Mouse (Mus musculus) large intestine, adult 2 months (tissue): ENCODE measurements around the gene Mfsd12. TPM values are rescaled to one million over a fixed set of nuclear protein-coding genes. Genes with fewer than 3 reads are reported as not detected.

ENCODE experiments used
- DNase-seq: peaks from one replicate; pipeline ENCODE4 v3.0.0-alpha.2; 2012; ENCODE audit warnings: low read depth, low spot score
- WGBS: fragments of 180-500 bp; shearing (Covaris S2); methylation state at CpG from one replicate; pipeline ENCODE4 v1.1.7; 2018; 5-methylcytosine and 5-hydroxymethylcytosine counted together
- polyA plus RNA-seq: library from polyadenylated mRNA; depleted of rRNA; stranded (reverse); fragments of >200 nt; gene quantifications from 2 replicates; pipeline ENCODE4 v1.2.3, GENCODE M21; 2012

The Mfsd12 gene
- polyA plus RNA-seq, 1 experiment, result 12.1 TPM

DNA sequence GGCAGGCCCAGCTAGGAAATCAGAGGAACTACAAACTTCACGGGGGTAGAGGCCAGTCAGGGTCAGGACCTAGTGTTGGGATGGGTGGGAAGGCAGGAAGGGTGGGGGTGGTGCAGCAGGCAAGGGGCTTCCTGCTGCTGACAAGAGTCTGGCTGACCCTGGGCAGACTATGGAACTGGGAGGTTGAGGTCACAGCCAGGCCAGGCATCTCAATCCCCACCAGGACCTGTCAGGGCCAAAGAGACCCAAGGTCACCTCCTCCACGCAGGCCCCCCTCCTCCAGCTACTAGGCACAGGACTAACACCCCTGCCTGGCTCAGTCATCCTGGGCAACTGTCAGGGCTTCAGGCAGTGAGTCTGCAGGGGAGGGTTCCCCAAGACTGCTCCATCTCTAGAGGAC is 29.3 kb upstream of the Mfsd12 start:
- DNase-seq, result no peak
- WGBS, result 34% methylated on average over 2 of the region's 2 CpGs

DNA sequence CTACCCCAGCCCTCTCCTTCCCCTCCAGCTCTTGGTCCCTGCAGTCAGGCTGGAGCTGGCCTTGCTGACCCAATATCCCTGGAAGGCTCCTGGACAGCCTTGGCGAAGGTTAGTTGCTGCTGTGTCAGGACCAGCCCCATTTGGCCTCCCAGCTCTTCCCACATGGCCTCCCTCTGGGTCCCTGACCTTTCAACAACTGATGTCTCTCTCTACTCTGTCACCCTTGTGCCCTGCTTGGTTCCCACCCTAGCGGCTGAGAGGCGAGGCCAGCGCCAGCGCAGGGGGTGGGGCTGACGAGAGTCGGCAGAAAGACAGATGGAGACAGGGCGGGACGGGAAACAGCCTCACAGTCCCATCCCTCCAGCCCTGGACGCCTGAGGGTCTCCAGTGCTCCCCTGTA is 28.9 kb upstream of the Mfsd12 start, which contains the start of gene Tbxa2r:
TSS of gene Tbxa2r (plus strand) at position 346 of the 400 bp plus-strand sequence.
- WGBS, result 14% methylated on average over 10 of the region's 10 CpGs
- DNase-seq, result no peak

DNA sequence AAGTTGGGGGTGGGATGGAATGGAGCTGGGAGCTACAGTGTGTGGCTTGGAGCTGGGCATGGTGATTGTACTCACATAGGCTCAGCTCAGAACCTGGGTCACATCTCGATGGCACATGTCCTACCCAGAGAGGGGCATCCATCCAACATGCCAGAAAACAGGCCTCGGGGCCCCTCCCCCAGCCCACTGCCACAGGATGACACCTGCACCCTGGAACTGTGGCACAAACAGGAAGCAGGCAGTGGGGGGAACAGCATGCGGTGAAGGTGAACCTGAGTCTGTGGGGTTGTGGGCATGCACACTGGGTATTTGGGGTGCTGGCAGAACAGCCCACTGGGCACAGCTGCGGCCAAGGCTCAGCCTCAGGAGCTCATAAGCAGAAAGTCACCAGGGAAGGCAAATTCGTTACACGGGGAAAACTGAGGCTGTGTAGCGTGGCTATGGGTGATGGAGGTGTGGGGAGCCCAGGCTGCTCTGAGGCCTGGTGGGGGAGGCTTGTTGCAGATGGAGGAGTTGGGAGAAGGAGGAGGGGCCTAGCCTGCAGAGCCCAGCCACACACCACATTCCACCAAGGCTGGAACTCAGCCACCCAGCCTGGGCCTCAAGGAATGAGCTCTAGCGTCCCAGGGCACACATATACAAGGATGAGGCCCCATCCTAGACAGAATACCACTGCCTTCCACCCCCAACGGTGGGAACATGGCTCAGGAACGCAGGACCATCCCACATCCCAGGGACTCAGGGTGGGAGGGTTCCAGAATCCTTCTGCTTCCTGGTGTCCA is 27.9 kb upstream of the Mfsd12 start:
- no peak for DNase-seq
- WGBS, result 64% methylated on average over 10 of the region's 10 CpGs

DNA sequence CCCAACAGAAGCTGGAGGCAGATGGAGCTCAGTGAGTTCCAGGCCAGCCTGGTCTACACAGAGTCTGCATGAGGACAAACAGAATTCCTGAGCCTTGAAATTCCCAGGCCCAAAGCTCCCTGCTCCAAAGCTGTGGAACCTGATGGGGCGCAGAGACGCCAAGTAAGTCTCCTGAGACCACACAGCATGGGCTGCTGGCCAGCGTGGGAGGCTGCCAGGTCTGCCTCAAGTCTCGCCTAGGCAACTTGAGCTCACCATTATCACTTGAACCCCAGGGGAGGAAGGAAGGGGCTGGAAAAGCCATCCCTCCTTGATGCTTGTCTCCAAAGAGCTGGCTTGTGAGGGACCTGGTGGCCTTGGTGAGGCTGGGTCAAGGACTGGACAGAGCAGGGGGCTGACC is 27.3 kb upstream of the Mfsd12 start:
- DNase-seq, result no peak
- 56% methylated on average over 4 of the region's 4 CpGs for WGBS

DNA sequence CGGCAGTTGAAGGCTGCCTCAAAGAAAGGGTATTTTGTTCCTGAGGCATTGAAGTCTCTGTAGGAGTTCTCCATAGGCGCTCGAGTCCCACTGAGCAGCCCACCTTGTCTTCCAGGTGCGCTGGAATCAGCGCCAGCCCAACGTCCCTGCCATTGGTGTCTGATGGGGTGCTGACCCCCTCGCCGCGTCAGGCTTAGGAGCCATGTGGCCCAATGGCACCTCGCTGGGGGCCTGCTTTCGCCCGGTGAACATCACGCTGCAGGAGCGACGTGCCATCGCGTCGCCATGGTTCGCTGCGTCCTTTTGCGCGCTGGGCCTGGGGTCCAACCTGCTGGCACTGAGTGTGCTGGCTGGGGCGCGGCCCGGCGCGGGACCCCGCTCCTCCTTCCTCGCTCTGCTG is 25.0 kb upstream of the Mfsd12 start:
- WGBS, result 33% methylated on average over 29 of the region's 29 CpGs
- no peak for DNase-seq

DNA sequence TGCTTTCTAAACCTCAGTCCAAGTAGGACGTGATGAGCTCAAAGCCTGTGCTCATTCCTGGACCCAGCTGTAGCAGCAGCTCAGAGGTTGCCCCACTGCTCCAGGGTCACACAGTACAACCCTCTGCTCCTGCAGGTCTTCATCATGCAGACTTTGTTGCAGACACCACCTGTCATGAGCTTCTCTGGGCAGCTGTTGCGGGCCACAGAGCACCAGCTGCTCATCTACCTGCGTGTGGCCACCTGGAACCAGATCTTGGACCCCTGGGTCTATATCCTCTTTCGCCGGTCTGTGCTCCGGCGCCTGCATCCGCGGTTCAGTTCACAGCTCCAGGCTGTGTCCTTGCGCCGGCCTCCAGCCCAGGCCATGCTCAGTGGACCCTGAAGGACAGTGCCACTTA is 23.0 kb upstream of the Mfsd12 start:
- DNase-seq, result no peak
- 71% methylated on average over 11 of the region's 11 CpGs for WGBS

DNA sequence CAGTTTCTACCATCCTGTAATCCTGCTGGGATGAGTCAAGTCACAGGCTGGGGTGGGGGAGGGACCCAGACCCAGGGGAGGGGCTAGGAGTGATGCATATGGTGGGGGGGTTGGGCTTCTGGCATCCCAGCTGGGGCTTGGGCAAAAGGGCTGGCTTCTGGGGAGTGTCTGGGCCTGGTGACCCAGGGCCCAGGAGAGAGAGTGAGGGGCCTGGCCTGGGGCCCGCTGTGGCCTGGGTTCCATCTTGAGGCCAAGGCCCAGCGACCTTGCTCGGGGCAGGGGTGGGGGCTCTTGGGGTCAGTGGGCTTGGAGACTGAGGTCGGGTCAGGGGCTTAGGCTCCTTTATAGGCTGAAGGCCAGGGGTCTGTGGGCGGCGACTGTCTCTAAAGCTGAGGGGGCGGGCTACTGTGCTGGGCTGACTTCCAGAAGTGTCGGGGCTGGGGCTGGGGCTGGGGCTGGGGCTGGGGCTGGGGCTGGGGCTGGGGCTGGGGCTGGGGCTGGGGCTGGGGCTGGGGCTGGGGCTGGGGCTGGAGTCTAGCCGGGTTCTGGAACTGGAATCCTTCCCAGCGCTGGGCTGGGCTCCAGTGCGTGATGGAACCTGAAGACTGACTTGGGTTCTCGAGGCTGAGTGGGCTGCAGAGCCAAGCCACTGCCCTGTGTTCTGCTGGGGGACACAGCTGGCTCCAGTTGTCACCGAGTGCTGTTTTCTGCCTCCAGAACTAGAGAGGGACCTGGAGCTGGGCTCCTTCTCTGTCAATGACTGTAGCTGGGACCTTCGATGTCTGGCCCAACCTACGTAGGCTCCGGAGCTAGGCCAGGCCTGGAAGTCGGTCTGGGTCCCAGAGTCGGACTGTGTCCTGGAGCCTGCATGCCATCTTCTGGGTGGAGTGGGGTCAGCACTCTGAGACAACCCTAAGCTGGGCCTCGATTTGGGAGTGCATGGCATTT is 21.6 kb upstream of the Mfsd12 start:
- DNase-seq, result no peak
- 51% methylated on average over 17 of the region's 19 CpGs for WGBS

DNA sequence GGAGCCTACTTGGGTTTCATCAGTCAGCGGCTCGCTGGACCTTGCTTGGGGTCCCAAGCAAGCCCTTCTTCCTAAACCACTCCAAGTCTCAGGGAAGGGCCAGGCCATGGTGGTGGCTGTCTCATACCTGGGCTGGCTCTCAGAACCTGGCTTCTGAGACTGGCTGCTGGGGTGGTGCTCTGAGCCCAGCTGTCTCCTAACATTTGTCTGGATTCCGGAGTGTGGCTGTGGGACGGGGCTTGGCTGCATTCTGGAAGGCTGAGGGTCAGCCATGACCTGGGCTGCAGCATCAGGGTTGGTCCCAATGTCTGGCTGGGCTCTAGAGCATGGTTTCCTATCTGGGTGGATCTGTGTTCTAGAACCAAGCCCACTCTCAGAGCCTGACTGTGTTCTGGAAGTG is 20.7 kb upstream of the Mfsd12 start:
- 89% methylated on average over 4 of the region's 4 CpGs for WGBS
- DNase-seq, result no peak

DNA sequence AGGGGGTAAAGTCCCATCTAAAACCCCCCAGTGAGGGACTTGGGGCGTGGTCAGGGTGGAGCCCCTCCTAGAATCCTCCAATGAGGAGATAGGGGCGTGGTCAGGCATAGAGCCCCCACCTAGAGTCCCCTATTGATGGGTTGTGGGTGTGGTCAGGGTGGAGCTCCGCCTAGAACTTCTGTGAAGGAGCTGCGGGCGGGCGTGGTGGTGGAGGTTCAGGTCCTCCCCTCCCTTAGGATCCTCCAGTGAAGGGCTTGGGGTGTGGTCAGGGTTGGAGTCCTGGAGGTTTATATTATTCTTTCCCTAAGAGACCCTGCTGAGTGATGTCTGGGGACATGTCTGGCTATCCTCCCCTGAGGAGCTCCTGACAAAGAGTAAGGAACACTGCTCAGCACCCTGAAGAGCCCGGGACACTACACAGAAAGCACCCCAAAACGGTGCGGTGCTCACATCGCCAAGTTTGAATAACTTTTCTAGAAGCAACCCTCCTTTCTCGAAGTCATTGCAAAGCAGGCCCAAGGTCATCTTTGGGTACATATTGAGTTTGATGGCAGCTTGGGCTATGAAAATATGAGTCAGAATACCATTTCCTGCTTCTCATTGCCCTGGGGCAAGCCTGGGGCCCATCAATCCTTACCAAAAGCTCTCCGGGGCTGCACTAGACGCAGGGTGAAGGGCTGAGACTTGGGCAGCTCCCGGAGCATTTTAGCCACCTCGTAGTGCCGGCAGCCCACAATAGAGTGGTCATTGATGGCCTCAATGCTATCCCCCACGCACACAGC is 16.5 kb upstream of the Mfsd12 start:
- no peak for DNase-seq
- WGBS, result 34% methylated on average over 17 of the region's 17 CpGs

DNA sequence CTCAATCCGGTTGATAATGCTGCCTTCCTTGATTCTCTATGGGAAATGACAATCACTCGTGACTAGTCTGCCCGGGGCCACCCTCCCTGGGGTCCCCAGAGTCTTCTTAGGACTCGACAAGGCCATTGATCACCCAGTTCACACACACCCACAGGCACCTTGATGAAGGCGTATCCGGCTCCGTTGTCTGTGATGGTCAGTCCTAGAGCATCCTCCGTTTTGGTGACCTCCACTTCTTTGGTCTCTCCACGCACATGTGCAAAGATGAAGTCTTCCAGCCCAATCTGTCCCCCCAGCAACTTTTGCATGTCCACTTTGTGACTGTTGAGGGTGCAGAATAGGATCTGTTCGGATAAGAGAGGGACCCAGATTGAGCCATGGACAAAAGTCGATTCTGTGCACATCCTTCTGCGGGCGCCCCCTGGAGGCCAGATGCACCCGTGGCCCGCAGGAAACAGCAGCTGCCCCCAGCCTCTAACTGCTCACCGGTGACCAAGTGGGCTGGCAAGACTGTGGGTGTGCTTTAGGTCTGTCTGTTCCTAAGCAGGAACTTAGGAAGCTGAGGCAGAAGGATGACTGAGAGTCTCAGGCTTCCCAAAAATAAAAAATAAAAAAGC is 15.8 kb upstream of the Mfsd12 start:
- 35% methylated on average over 16 of the region's 16 CpGs for WGBS
- DNase-seq, result no peak

DNA sequence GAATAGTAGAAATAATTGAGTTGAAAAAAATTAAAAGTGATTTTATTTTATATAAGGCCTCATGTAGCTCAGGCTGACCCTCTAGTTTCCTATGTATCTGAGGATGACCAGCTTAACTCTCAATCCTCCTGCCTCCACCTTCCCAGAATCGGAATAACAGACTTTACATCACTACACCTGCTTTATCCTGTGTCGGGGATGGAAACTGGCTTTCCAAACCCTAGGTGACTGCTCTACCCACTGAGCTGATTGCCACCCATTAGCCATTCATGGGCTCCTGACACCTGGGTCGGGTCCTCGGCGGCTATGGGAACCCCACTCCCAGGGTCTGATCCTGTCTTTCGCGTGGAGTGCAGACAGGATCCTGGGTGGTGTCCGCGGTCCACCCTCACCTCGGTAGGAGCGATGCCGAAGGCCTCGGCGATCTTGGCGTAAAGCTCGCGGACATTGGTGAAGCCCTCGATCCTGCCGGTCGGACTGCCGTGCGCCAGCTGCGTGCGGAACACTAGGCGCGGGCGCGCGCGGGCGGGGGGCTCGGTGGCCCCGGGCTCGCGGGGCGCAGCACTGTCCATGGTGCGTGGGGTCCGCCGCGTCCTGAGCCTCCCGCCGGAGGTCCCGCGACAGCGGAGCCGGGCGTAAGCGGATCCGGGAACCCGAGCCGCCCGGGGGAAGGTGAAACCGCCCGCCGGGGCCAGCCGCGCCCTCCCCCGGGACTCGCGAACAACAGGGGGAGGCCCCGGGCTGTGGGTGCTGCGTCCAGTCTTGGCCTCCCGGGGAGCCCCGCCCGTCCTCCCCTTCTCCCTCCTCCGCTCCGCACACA is 14.4 kb upstream of the Mfsd12 start, which contains the start of gene Gipc3:
TSS of gene Gipc3 (minus strand) at position 581 of the 820 bp plus-strand sequence.
- DNase-seq, result no peak
- 4% methylated on average over 67 of the region's 67 CpGs for WGBS

DNA sequence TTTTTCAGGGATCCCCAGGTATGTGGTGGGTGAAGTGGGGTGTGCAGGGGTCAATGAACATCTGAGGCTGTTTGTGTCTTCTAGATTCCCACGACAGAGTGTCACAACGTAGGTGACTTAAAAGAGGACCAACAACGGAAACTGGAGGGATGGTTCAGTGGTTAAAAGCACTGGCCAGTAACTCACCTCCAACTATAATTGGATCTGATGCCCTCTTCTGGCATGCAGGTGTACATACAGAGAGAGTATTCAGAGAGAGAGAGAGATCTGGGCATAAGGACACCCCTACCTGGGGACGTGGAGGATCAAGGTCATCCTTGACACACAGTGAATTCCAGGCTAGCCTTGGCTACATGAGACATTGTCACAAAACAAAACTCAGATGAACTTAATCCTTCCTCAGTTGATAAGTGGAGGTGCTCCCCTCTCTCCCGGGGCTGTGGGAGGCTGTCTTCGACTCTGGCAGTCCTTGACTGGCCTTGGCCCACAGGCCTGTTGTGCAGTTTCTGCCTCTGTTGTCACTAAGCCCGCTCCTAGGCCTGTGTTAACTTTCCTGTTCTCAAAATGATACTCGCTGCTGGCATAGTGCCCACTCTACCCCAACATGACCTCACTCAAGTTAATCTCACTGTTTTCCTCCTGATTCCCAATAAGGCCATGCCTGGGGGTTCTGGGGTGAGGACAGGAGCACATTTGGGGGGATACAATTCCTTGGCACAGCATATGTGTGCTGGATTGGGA is 12.7 kb upstream of the Mfsd12 start:
- DNase-seq, result no peak
- 32% methylated on average over 8 of the region's 8 CpGs for WGBS

DNA sequence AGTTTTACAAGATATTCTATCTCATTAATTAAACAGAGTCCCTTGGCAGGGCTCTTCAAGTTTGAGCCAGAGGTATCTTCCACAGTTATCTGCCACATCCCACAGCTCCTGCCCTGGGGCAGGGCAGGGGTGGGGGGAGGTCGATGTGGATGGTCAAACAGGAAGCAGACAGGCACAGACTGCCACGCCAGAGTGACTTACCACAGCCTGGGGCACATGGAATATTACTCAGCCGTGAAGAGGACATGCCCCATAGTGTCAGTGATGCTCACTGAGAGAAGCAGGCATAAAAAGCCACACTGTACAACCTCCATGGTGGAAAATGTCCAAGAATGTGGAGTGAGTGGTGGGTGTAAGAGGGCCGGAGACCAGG is 12.1 kb upstream of the Mfsd12 start:
- no peak for DNase-seq
- 73% methylated on average over 4 of the region's 4 CpGs for WGBS

DNA sequence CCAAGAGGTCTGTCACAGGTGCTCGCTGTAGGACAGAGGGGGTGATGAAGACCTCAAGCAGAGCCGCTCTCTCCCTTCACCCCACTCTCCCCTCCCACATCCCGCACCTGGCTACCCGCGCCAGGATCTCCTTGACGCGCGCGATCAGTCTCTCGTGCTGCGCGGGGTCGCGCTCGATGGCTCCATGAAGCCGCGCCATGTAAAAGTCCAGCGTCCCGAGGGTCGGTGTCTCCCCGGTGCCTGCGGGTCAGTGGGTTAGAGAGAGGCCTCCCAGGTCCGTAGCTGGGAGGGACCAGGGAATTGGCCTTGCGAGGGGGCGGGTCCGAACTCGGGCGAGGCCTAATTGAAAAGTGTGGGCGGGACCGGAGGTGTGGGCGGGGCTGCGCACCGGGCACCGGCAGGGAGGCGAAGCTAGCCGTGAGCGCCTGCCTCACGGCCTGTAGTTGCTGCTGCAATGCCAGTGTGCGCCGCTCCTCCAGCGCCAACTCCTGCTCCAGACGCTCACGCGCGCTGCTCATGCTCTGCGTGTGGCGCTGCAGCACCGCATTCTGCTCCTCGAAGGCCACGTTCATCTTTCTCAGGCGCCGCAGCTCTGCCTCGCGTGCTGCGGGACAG is 10.7 kb upstream of the Mfsd12 start:
- WGBS, result 25% methylated on average over 55 of the region's 55 CpGs
- no peak for DNase-seq

DNA sequence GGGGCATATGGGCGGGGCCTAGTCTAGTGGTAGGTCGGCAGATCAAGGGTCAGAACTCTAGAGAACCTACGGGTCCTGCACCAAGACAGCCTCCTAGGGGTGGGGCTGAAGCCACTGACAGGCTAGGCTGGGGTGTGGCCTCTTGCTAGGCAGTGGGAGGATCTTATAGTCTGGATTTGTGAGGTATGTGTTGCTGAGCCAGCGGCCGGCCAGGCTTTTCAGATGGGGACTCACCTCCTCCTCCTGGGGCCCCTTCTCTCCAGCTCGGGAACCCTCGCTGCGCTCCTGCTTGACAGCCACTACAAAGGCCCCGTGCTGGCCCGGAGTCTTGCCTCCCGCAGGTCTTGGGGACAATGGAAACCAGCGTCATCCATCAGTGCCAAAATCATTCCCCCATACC is 8.1 kb upstream of the Mfsd12 start:
- DNase-seq, result no peak
- 5% methylated on average over 12 of the region's 12 CpGs for WGBS

DNA sequence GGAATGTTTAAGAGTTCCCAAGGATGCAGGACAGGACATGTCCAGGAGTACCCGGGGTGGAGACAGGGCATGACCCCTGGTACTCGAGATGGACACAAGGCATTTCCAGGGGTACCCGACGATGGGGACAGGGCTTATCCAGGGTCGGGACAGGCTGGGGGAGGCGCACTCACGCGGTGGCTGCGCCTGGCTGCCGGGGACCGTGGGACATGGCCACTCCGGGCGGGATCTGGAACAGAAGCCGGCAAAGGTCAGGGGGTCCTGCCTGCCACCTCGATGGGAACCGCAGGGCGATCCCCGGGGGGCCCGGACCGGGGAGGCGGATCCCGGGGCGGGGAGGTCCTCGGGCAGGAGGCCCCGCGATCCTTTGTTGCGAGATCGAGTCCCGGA is 7.3 kb upstream of the Mfsd12 start:
- DNase-seq, result no peak
- 1% methylated on average over 29 of the region's 29 CpGs for WGBS

DNA sequence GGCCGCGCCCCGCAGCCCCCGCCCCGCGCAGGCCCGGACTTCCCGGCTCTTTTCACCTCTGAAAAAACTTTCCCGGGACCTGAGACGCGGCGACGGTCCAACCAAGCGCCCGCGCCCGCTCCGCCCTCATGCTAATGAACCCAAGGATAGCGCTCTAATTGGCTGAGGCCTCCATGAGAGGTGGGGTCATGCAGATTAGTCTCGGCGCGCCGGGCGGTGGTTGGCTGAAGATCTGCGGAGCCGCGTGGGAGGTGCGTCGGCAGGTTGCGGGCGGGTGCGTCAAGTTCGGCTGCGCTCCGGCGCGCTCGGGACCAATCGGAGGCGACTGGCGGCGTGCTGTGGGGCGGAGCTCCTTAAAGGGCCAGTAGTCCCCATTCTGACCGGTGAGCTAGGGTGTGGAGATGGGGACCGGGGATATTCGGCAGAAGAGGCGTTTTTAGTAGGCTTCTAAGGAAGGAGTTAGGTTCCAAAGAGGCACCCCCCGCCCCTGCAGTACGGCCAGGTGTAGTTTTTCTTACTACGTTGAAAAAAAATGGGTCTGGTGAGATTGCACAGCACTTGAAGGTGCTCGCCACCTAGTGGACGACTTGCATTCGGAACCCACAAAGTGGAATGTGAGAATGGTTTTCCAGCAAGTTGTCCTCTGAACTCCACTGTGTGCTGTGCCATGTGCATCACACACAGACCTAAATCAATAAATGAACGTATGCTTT is 6.8 kb upstream of the Mfsd12 start, which contains the start of gene Hmg20b:
TSS of gene Hmg20b (minus strand) at position 130 of the 713 bp plus-strand sequence.
- DNase-seq, result peak; percentile 98
- WGBS, result 1% methylated on average over 54 of the region's 54 CpGs
